Comparison of ENCODE assay signal across 16 mouse cellular contexts in genomic region chr19:32628572-32629132, GRCm38 (mm10).
"Had no signal": no experiment of that assay in that cellular context is flagged by ENCODE, and none has a peak within 500 bp of the region (broad histone marks: within the 10 kb centered on the region; RNA-seq: fewer than 3 reads in every experiment).

No protein-coding gene starts in this region.

- H3K9me3 ChIP-seq: limb, embryonic 10.5 days; midbrain, embryonic 10.5 days; midbrain, embryonic 15.5 days; neural tube, embryonic 13.5 days; stomach, embryonic 15.5 days had no signal

- DNase-seq: lung, adult 2 months; lung, postnatal 36 days; retina, postnatal 1 day; right cerebral cortex, postnatal 4 days; thymus, adult 2 months; thymus, postnatal 25 days had no signal

- H3K9ac ChIP-seq: liver, embryonic 14.5 days; midbrain, embryonic 15.5 days; neural tube, embryonic 13.5 days; stomach, embryonic 15.5 days had no signal

- ATAC-seq: hindbrain, embryonic 16.5 days; inflammation-experienced regulatory T-cells, adult 6 months; lung, postnatal 0 days; midbrain, embryonic 15.5 days had no signal

- H3K4me2 ChIP-seq: midbrain, embryonic 15.5 days; neural tube, embryonic 13.5 days; stomach, embryonic 15.5 days had no signal

- H3K27ac ChIP-seq: left cerebral cortex, adult 2 months; limb, embryonic 10.5 days; liver, embryonic 14.5 days; midbrain, embryonic 10.5 days; midbrain, embryonic 15.5 days; neural tube, embryonic 13.5 days; stomach, embryonic 15.5 days had no signal

- H3K4me3 ChIP-seq: left cerebral cortex, adult 2 months; limb, embryonic 10.5 days; midbrain, embryonic 10.5 days; midbrain, embryonic 15.5 days; neural tube, embryonic 13.5 days; stomach, embryonic 15.5 days had no signal

- H3K27me3 ChIP-seq: midbrain, embryonic 15.5 days; neural tube, embryonic 13.5 days; stomach, embryonic 15.5 days had no signal

- H3K4me1 ChIP-seq: midbrain, embryonic 15.5 days; neural tube, embryonic 13.5 days; stomach, embryonic 15.5 days had no signal

- H3K36me3 ChIP-seq: limb, embryonic 10.5 days; midbrain, embryonic 10.5 days; midbrain, embryonic 15.5 days; neural tube, embryonic 13.5 days; stomach, embryonic 15.5 days had no signal
